Mouse (Mus musculus): Measurements from ENCODE around the gene Ppa2. TPM values are rescaled to one million over a fixed set of nuclear protein-coding genes. Genes with fewer than 3 reads are reported as not detected.

The Ppa2 gene
- polyA plus RNA-seq, 1 experiment from 2014 or later: 88.5 TPM

Other genes with a start within 250 kb of the Ppa2 start
- gene Ints12, start 218.3 kb upstream of the Ppa2 start, polyA plus RNA-seq (2014; fragmentation: Nextera tagmentation; extraction: Ambion mirVana): 28.4 and 30.1 TPM in 2 replicates
- 9.5 and 11.7 TPM in 2 replicates for gene Gstcd, start 218.1 kb upstream of the Ppa2 start, polyA plus RNA-seq (2014; fragmentation: Nextera tagmentation; extraction: Ambion mirVana)
- gene Arhgef38, start 75.2 kb upstream of the Ppa2 start, polyA plus RNA-seq (2014; fragmentation: Nextera tagmentation; extraction: Ambion mirVana): 0.04 and 0.10 TPM in 2 replicates
- gene Tet2, start 235.0 kb downstream of the Ppa2 start, polyA plus RNA-seq (2014; fragmentation: Nextera tagmentation; extraction: Ambion mirVana): 15.0 and 16.3 TPM in 2 replicates

Data from midbrain, embryonic 11.5 days (tissue).